Comparison of ENCODE assay signal across 20 mouse cellular contexts in genomic region chr5:87147741-87148454, GRCm38 (mm10). TPM values are rescaled to one million over a fixed set of nuclear protein-coding genes. Genes with fewer than 3 reads are reported as not detected.
DNase-seq lines count a peak whose midpoint lies in the region; ATAC-seq and TF ChIP-seq lines count a peak whose summit lies in the region.
"Had no signal": no experiment of that assay in that cellular context is flagged by ENCODE, and none has a peak within 500 bp of the region (broad histone marks: within the 10 kb centered on the region; RNA-seq: fewer than 3 reads in every experiment).

No protein-coding gene starts in this region.

- H3K36me3 ChIP-seq in hindbrain, postnatal 0 days (ENCODE audit: insufficient read depth, low read length): no peaks in the 10 kb centered on the region
- H3K36me3 ChIP-seq in hindbrain, embryonic 10.5 days: no peaks in the 10 kb centered on the region
- no peaks in the 10 kb centered on the region for H3K36me3 ChIP-seq in midbrain, embryonic 14.5 days (ENCODE audit: control insufficient read depth, insufficient read depth, low read length)
- H3K36me3 ChIP-seq in midbrain, embryonic 10.5 days: no peaks in the 10 kb centered on the region
- no peaks in the 10 kb centered on the region for H3K36me3 ChIP-seq in lung, postnatal 0 days (ENCODE audit: insufficient read depth, low read length)
- H3K36me3 ChIP-seq: stomach, embryonic 15.5 days had no signal

- 55% methylated on average over 8 of the region's 8 CpGs for WGBS in hindbrain, postnatal 0 days
- WGBS in hindbrain, embryonic 10.5 days: 91% methylated on average over 8 of the region's 8 CpGs
- whole genome bisulfite sequencing in midbrain, embryonic 14.5 days: 85% methylated on average over 8 of the region's 8 CpGs
- 92% methylated on average over 8 of the region's 8 CpGs for WGBS in midbrain, embryonic 10.5 days
- WGBS in lung, postnatal 0 days: 53% methylated on average over 8 of the region's 8 CpGs

- peak; percentile 21 for DNase-seq in hindbrain, postnatal 0 days (ENCODE audit: low spot score)
- DNase-seq in hindbrain, embryonic 10.5 days (ENCODE audit: low spot score): no peak
- peak; percentile 0 for DNase-seq in midbrain, embryonic 14.5 days
- DNase-seq in midbrain, embryonic 10.5 days (ENCODE audit: low spot score): no peak
- peak; percentile 47 for DNase-seq in adrenal gland, postnatal 10 days
- DNase-seq in lung, postnatal 0 days (ENCODE audit: low spot score): peak; percentile 64
- no peak for DNase-seq in left cerebral cortex, postnatal 25 days (ENCODE audit: low spot score in 2 of 2)
- DNase-seq in spleen, adult 12 weeks (ENCODE audit: low spot score): no peak
- DNase-seq: cerebellum, adult 11 months; right cerebral cortex, postnatal 4 days; thymus, postnatal 36 days had no signal

- H3K27me3 ChIP-seq in hindbrain, postnatal 0 days (ENCODE audit: insufficient read depth, low read length): no peaks in the 10 kb centered on the region
- H3K27me3 ChIP-seq in hindbrain, embryonic 10.5 days (ENCODE audit: insufficient read depth, poor library complexity, severe bottlenecking): no peaks in the 10 kb centered on the region
- no peaks in the 10 kb centered on the region for H3K27me3 ChIP-seq in midbrain, embryonic 14.5 days (ENCODE audit: control insufficient read depth, insufficient read depth, low read length)
- no peaks in the 10 kb centered on the region for H3K27me3 ChIP-seq in midbrain, embryonic 10.5 days (ENCODE audit: low read depth, poor library complexity, severe bottlenecking)
- H3K27me3 ChIP-seq in lung, postnatal 0 days (replicated peaks; ENCODE audit: insufficient read depth, low read length): no peaks in the 10 kb centered on the region
- H3K27me3 ChIP-seq: stomach, embryonic 15.5 days had no signal

- no peak overlapping the region for H3K9ac ChIP-seq in hindbrain, postnatal 0 days (replicated peaks; ENCODE audit: low read length)
- H3K9ac ChIP-seq in midbrain, embryonic 14.5 days (replicated peaks; ENCODE audit: low read length): no peak overlapping the region
- no peak overlapping the region for H3K9ac ChIP-seq in lung, postnatal 0 days (replicated peaks; ENCODE audit: low read depth)
- H3K9ac ChIP-seq: stomach, embryonic 15.5 days had no signal

- H3K4me2 ChIP-seq in hindbrain, postnatal 0 days (ENCODE audit: low read depth, low read length): no peak overlapping the region
- H3K4me2 ChIP-seq in midbrain, embryonic 14.5 days (ENCODE audit: low read length): no peak overlapping the region
- H3K4me2 ChIP-seq in lung, postnatal 0 days (replicated peaks; ENCODE audit: low read depth, low read length): 0 out of 2 replicates have a peak overlapping the region, but pooled peaks have one; percentile 2
- H3K4me2 ChIP-seq: stomach, embryonic 15.5 days had no signal

- H3K4me1 ChIP-seq in hindbrain, postnatal 0 days (ENCODE audit: insufficient read depth, low read length): no peaks in the 10 kb centered on the region
- H3K4me1 ChIP-seq in hindbrain, embryonic 10.5 days (replicated peaks): no peaks in the 10 kb centered on the region
- no peaks in the 10 kb centered on the region for H3K4me1 ChIP-seq in midbrain, embryonic 14.5 days (ENCODE audit: control insufficient read depth, insufficient read depth, low read length)
- H3K4me1 ChIP-seq in midbrain, embryonic 10.5 days: no peaks in the 10 kb centered on the region
- no peaks in the 10 kb centered on the region for H3K4me1 ChIP-seq in lung, postnatal 0 days (ENCODE audit: insufficient read depth, low read depth, low read length)
- H3K4me1 ChIP-seq: stomach, embryonic 15.5 days had no signal

- no peak overlapping the region for H3K27ac ChIP-seq in hindbrain, postnatal 0 days
- H3K27ac ChIP-seq in hindbrain, embryonic 10.5 days: no peak overlapping the region
- no peak overlapping the region for H3K27ac ChIP-seq in midbrain, embryonic 14.5 days (replicated peaks; ENCODE audit: low read depth, low read length)
- H3K27ac ChIP-seq in midbrain, embryonic 10.5 days (replicated peaks): no peak overlapping the region
- H3K27ac ChIP-seq in lung, postnatal 0 days (ENCODE audit: low read length): no peak overlapping the region
- H3K27ac ChIP-seq: macrophage; stomach, embryonic 15.5 days had no signal

- no peaks in the 10 kb centered on the region for H3K9me3 ChIP-seq in hindbrain, postnatal 0 days (ENCODE audit: low read length)
- no peaks in the 10 kb centered on the region for H3K9me3 ChIP-seq in hindbrain, embryonic 10.5 days
- no peaks in the 10 kb centered on the region for H3K9me3 ChIP-seq in midbrain, embryonic 14.5 days (ENCODE audit: control insufficient read depth, low read length)
- no peaks in the 10 kb centered on the region for H3K9me3 ChIP-seq in midbrain, embryonic 10.5 days (replicated peaks)
- H3K9me3 ChIP-seq in lung, postnatal 0 days (ENCODE audit: low read length): no peaks in the 10 kb centered on the region
- H3K9me3 ChIP-seq: stomach, embryonic 15.5 days had no signal

- TF ChIP-seq EP300 in lung, postnatal 0 days (IDR thresholded peaks at IDR 0.05): no peak

- no peak overlapping the region for H3K4me3 ChIP-seq in hindbrain, postnatal 0 days (ENCODE audit: low read length)
- H3K4me3 ChIP-seq in hindbrain, embryonic 10.5 days: no peak overlapping the region
- no peak overlapping the region for H3K4me3 ChIP-seq in midbrain, embryonic 14.5 days (replicated peaks; ENCODE audit: low read depth, low read length)
- no peak overlapping the region for H3K4me3 ChIP-seq in midbrain, embryonic 10.5 days
- H3K4me3 ChIP-seq in lung, postnatal 0 days (ENCODE audit: low read depth, low read length): no peak overlapping the region
- H3K4me3 ChIP-seq: stomach, embryonic 15.5 days had no signal

- no peak for ATAC-seq in hindbrain, postnatal 0 days
- ATAC-seq in midbrain, embryonic 14.5 days (ENCODE audit: low FRiP score, low TSS enrichment): no peak
- ATAC-seq in lung, postnatal 0 days: no peak
- ATAC-seq: inflammation-experienced regulatory T-cells, adult 6 months had no signal

- no peak for TF ChIP-seq CTCF in hindbrain, postnatal 0 days (IDR thresholded peaks at IDR 0.05; ENCODE audit: low read depth)
- TF ChIP-seq CTCF in lung, postnatal 0 days (IDR thresholded peaks at IDR 0.05): no peak

- intact Hi-C loops in left cerebral cortex, postnatal 25 days (cut with DNase I): loop anchor here (10.0 kb wide), 1 partner anchor 953 kb away; the partner anchor contains the start of gene Gnrhr

RNA-seq across cellular contexts. Expression of gene Ugt2b5, which starts 7.8 kb away (rescaled TPM):
- total RNA-seq in hindbrain, postnatal 0 days (2014; rRNA removed): not detected in 2 replicates
- 0.13 TPM in 1 of 2 replicates, not detected in the other for polyA plus RNA-seq in hindbrain, postnatal 0 days (2015; fragmentation: Nextera tagmentation; extraction: Ambion mirVana)
- polyA plus RNA-seq in hindbrain, embryonic 10.5 days (2016; fragmentation: Nextera tagmentation; extraction: Ambion mirVana): 0.08 TPM in 1 of 2 replicates, not detected in the other
- not detected in 2 replicates for polyA plus RNA-seq in midbrain, embryonic 14.5 days (2014; fragmentation: Nextera tagmentation; extraction: Ambion mirVana)
- polyA plus RNA-seq in midbrain, embryonic 10.5 days (2016; fragmentation: Nextera tagmentation; extraction: Ambion mirVana): not detected in 2 replicates
- total RNA-seq in adrenal gland, postnatal 10 days (2021): 10 to 100 TPM; 11.3 to 22.5 TPM
- not detected in 2 replicates for polyA plus RNA-seq in lung, postnatal 0 days (2015; fragmentation: Nextera tagmentation; extraction: Ambion mirVana)
- total RNA-seq in left cerebral cortex, postnatal 25 days (2021): not detected
- total RNA-seq: common myeloid progenitor, adult 5-6 weeks; granulocyte monocyte progenitor cell, adult 5-6 weeks; left cerebral cortex, postnatal 14 days; MEL; neutrophil, adult 5-6 weeks had no signal
- polyA plus RNA-seq: heart, postnatal 0 days; inflammation-experienced regulatory T-cells, adult 6 months; macrophage had no signal

RNA-seq across cellular contexts. Expression of gene Ugt2b36, which starts 55.5 kb away (rescaled TPM):
- not detected in 2 replicates for total RNA-seq in hindbrain, postnatal 0 days (2014; rRNA removed)
- 0.13 TPM in 1 of 2 replicates, not detected in the other for polyA plus RNA-seq in hindbrain, postnatal 0 days (2015; fragmentation: Nextera tagmentation; extraction: Ambion mirVana)
- polyA plus RNA-seq in hindbrain, embryonic 10.5 days (2016; fragmentation: Nextera tagmentation; extraction: Ambion mirVana): not detected in 2 replicates
- polyA plus RNA-seq in midbrain, embryonic 14.5 days (2014; fragmentation: Nextera tagmentation; extraction: Ambion mirVana): not detected in 2 replicates
- not detected in 2 replicates for polyA plus RNA-seq in midbrain, embryonic 10.5 days (2016; fragmentation: Nextera tagmentation; extraction: Ambion mirVana)
- total RNA-seq in adrenal gland, postnatal 10 days (2021): 10 to 100 TPM; 19.0 to 40.9 TPM
- not detected in 2 replicates for polyA plus RNA-seq in lung, postnatal 0 days (2015; fragmentation: Nextera tagmentation; extraction: Ambion mirVana)
- total RNA-seq in left cerebral cortex, postnatal 25 days (2021): not detected
- total RNA-seq: common myeloid progenitor, adult 5-6 weeks; granulocyte monocyte progenitor cell, adult 5-6 weeks; left cerebral cortex, postnatal 14 days; MEL; neutrophil, adult 5-6 weeks had no signal
- polyA plus RNA-seq: heart, postnatal 0 days; inflammation-experienced regulatory T-cells, adult 6 months; macrophage had no signal

Comparison
In these comparisons a context has a peak if more than half of its experiments do, and no peak if none do; other contexts are left out.
1. DNase-seq: peak in hindbrain, postnatal 0 days (single experiment), midbrain, embryonic 14.5 days (single experiment), adrenal gland, postnatal 10 days (single experiment) and lung, postnatal 0 days (single experiment); none in hindbrain, embryonic 10.5 days (single experiment), midbrain, embryonic 10.5 days (single experiment), left cerebral cortex, postnatal 25 days (0 of 2) and spleen, adult 12 weeks (single experiment).